Mouse (Mus musculus): Measurements from ENCODE around the gene Ptprm. TPM values are rescaled to one million over a fixed set of nuclear protein-coding genes. Genes with fewer than 3 reads are reported as not detected.
A peak's percentile ranks its signal among the peaks of the same experiment; 100 is the strongest.

Gene Ptprm
- polyA plus RNA-seq, 1 experiment from 2014 or later, result 15.8 TPM

GRCm38 (mm10) chr17:66738779-66739345 lies 615.4 kb downstream of the Ptprm start:
- no peaks in the 10 kb centered on the region for H3K36me3 ChIP-seq
- peak; percentile 50; the same call in 1 of the 2 replicates for ATAC-seq (replicated peaks; ENCODE audit: insufficient number of reproducible peaks, insufficient read depth, low FRiP score, low read depth)

GRCm38 (mm10) chr17:66738331-66738730 lies 615.9 kb downstream of the Ptprm start:
- Histone ChIP-seq H3K4me2 (no peak overlapping the region), H3K4me3 (no peak overlapping the region), H3K27ac (peak overlapping the region; percentile 45; the same call in 1 of the 2 replicates), H3K4me1 (replicated peaks) (peaks cover 20% of the 10 kb centered on the region), H3K36me3 (no peaks in the 10 kb centered on the region), H3K27me3 (no peaks in the 10 kb centered on the region), H3K9ac (no peak overlapping the region), H3K9me3 (replicated peaks) (no peaks in the 10 kb centered on the region)
- ATAC-seq (replicated peaks; ENCODE audit: insufficient number of reproducible peaks, insufficient read depth, low FRiP score, low read depth), result no peak
- 77% methylated on average over 6 of the region's 6 CpGs for WGBS

More at GRCm38 (mm10) chr17:66738779-66739345, 615.4 kb downstream of the Ptprm start:
- H3K4me2 ChIP-seq, result no peak overlapping the region
- no peak overlapping the region for H3K4me3 ChIP-seq
- H3K9ac ChIP-seq, result no peak overlapping the region
- H3K4me1 ChIP-seq (replicated peaks), result peaks cover 20% of the 10 kb centered on the region
- H3K9me3 ChIP-seq (replicated peaks), result no peaks in the 10 kb centered on the region
- peak overlapping the region; percentile 45 for H3K27ac ChIP-seq
- 38% methylated on average over 8 of the region's 8 CpGs for WGBS
- no peaks in the 10 kb centered on the region for H3K27me3 ChIP-seq

GRCm38 (mm10) chr17:66736450-66736849 lies 617.8 kb downstream of the Ptprm start:
- ATAC-seq (replicated peaks; ENCODE audit: insufficient number of reproducible peaks, insufficient read depth, low FRiP score, low read depth), result no peak
- Histone ChIP-seq H3K4me2 (0 out of 2 replicates have a peak overlapping the region, but pooled peaks have one; percentile 7), H3K9me3 (replicated peaks) (no peaks in the 10 kb centered on the region), H3K9ac (no peak overlapping the region), H3K27me3 (no peaks in the 10 kb centered on the region), H3K27ac (no peak overlapping the region), H3K36me3 (no peaks in the 10 kb centered on the region), H3K4me3 (no peak overlapping the region), H3K4me1 (replicated peaks) (peaks cover 20% of the 10 kb centered on the region)
- WGBS, result 38% methylated on average over 6 of the region's 6 CpGs

GRCm38 (mm10) chr17:66733541-66733940 lies 620.7 kb downstream of the Ptprm start:
- H3K9me3 ChIP-seq (replicated peaks), result no peaks in the 10 kb centered on the region
- H3K4me1 ChIP-seq (replicated peaks), result peaks cover 14% of the 10 kb centered on the region
- H3K27ac ChIP-seq, result no peak overlapping the region
- no peak overlapping the region for H3K4me3 ChIP-seq
- H3K4me2 ChIP-seq, result no peak overlapping the region
- no peaks in the 10 kb centered on the region for H3K27me3 ChIP-seq
- no peak overlapping the region for H3K9ac ChIP-seq
- 90% methylated on average over 12 of the region's 12 CpGs for WGBS
- H3K36me3 ChIP-seq, result no peaks in the 10 kb centered on the region
- no peak for ATAC-seq (replicated peaks; ENCODE audit: insufficient number of reproducible peaks, insufficient read depth, low FRiP score, low read depth)

- Histone ChIP-seq H3K27ac (no peak overlapping the region), H3K9me3 (replicated peaks) (no peaks in the 10 kb centered on the region), H3K9ac (no peak overlapping the region), H3K4me1 (replicated peaks) (no peaks in the 10 kb centered on the region), H3K4me3 (no peak overlapping the region), H3K27me3 (no peaks in the 10 kb centered on the region), H3K4me2 (no peak overlapping the region), H3K36me3 (no peaks in the 10 kb centered on the region)
- no peak for ATAC-seq (replicated peaks; ENCODE audit: insufficient number of reproducible peaks, insufficient read depth, low FRiP score, low read depth)
- 62% methylated on average over 6 of the region's 6 CpGs for WGBS
These were observed 624.3 kb downstream of the Ptprm start for GRCm38 (mm10) chr17:66729979-66730378.

- WGBS, result 67% methylated on average over 9 of the region's 9 CpGs
- Histone ChIP-seq H3K27me3 (no peaks in the 10 kb centered on the region), H3K9me3 (replicated peaks) (no peaks in the 10 kb centered on the region), H3K4me2 (no peak overlapping the region), H3K4me3 (no peak overlapping the region), H3K4me1 (replicated peaks) (no peaks in the 10 kb centered on the region), H3K27ac (no peak overlapping the region), H3K9ac (no peak overlapping the region), H3K36me3 (no peaks in the 10 kb centered on the region)
- no peak for ATAC-seq (replicated peaks; ENCODE audit: insufficient number of reproducible peaks, insufficient read depth, low FRiP score, low read depth)
These were observed 633.3 kb downstream of the Ptprm start for GRCm38 (mm10) chr17:66720992-66721351.

- no peaks in the 10 kb centered on the region for H3K27me3 ChIP-seq
- no peak overlapping the region for H3K9ac ChIP-seq
- WGBS, result 57% methylated on average over 11 of the region's 11 CpGs
- H3K9me3 ChIP-seq (replicated peaks), result no peaks in the 10 kb centered on the region
- H3K4me3 ChIP-seq, result no peak overlapping the region
- no peaks in the 10 kb centered on the region for H3K4me1 ChIP-seq (replicated peaks)
- H3K27ac ChIP-seq, result no peak overlapping the region
- H3K36me3 ChIP-seq, result no peaks in the 10 kb centered on the region
- no peak for ATAC-seq (replicated peaks; ENCODE audit: insufficient number of reproducible peaks, insufficient read depth, low FRiP score, low read depth)
- H3K4me2 ChIP-seq, result no peak overlapping the region
These were observed 633.9 kb downstream of the Ptprm start for GRCm38 (mm10) chr17:66720200-66720991.

GRCm38 (mm10) chr17:66712456-66713205 lies 641.6 kb downstream of the Ptprm start:
- Histone ChIP-seq H3K4me2 (no peak overlapping the region), H3K27me3 (no peaks in the 10 kb centered on the region), H3K27ac (no peak overlapping the region), H3K9me3 (replicated peaks) (no peaks in the 10 kb centered on the region), H3K36me3 (no peaks in the 10 kb centered on the region), H3K4me3 (no peak overlapping the region), H3K9ac (no peak overlapping the region), H3K4me1 (replicated peaks) (peaks cover 4% of the 10 kb centered on the region; the same call in 1 of the 2 replicates)
- ATAC-seq (replicated peaks; ENCODE audit: insufficient number of reproducible peaks, insufficient read depth, low FRiP score, low read depth), result no peak
- WGBS, result 87% methylated on average over 9 of the region's 9 CpGs

GRCm38 (mm10) chr17:66711221-66712016 lies 642.8 kb downstream of the Ptprm start:
- no peak for ATAC-seq (replicated peaks; ENCODE audit: insufficient number of reproducible peaks, insufficient read depth, low FRiP score, low read depth)
- Histone ChIP-seq H3K27me3 (no peaks in the 10 kb centered on the region), H3K36me3 (no peaks in the 10 kb centered on the region), H3K9me3 (replicated peaks) (no peaks in the 10 kb centered on the region), H3K27ac (no peak overlapping the region), H3K4me3 (no peak overlapping the region), H3K4me2 (no peak overlapping the region), H3K4me1 (replicated peaks) (peaks cover 6% of the 10 kb centered on the region; the same call in 1 of the 2 replicates), H3K9ac (no peak overlapping the region)
- 61% methylated on average over 6 of the region's 6 CpGs for WGBS

- Histone ChIP-seq H3K27me3 (no peaks in the 10 kb centered on the region), H3K27ac (no peak overlapping the region), H3K9ac (no peak overlapping the region), H3K36me3 (no peaks in the 10 kb centered on the region), H3K4me2 (no peak overlapping the region), H3K4me1 (replicated peaks) (peaks cover 6% of the 10 kb centered on the region; the same call in 1 of the 2 replicates), H3K9me3 (replicated peaks) (no peaks in the 10 kb centered on the region), H3K4me3 (no peak overlapping the region)
- ATAC-seq (replicated peaks; ENCODE audit: insufficient number of reproducible peaks, insufficient read depth, low FRiP score, low read depth), result no peak
- WGBS, result 72% methylated on average over 4 of the region's 4 CpGs
These were observed 643.7 kb downstream of the Ptprm start for GRCm38 (mm10) chr17:66710568-66710967.

- peaks cover 6% of the 10 kb centered on the region; the same call in 1 of the 2 replicates for H3K4me1 ChIP-seq (replicated peaks)
- H3K4me2 ChIP-seq, result no peak overlapping the region
- H3K9me3 ChIP-seq (replicated peaks), result no peaks in the 10 kb centered on the region
- 94% methylated on average over 4 of the region's 4 CpGs for WGBS
- H3K4me3 ChIP-seq, result no peak overlapping the region
- H3K27ac ChIP-seq, result no peak overlapping the region
- H3K9ac ChIP-seq, result no peak overlapping the region
- no peak for ATAC-seq (replicated peaks; ENCODE audit: insufficient number of reproducible peaks, insufficient read depth, low FRiP score, low read depth)
- no peaks in the 10 kb centered on the region for H3K27me3 ChIP-seq
- H3K36me3 ChIP-seq, result no peaks in the 10 kb centered on the region
These were observed 645.5 kb downstream of the Ptprm start for GRCm38 (mm10) chr17:66708748-66709147.
